Mouse (Mus musculus) gastrocnemius, adult 8-10 months (tissue): ENCODE measurements around the gene Gm20683. TPM values are rescaled to one million over a fixed set of nuclear protein-coding genes. Genes with fewer than 3 reads are reported as not detected.

ENCODE experiments used
- DNase-seq, 2 experiments: peaks; one replicate each; pipeline ENCODE4 v3.0.0; 2022; ENCODE audit warnings: low spot score in 2 of 2
- total RNA-seq, 4 experiments: library from RNA; stranded (reverse); gene quantifications; 2 replicates each; pipeline ENCODE4 v1.2.4; 2022

Gene Gm20683
- total RNA-seq, 4 experiments from 2014 or later: 9.1 to 15.3 (median 12.3) TPM

- no peak for DNase-seq
Observed at GRCm38 (mm10) chr17:25842509-25842908, 946 bp upstream of the Gm20683 start.

GRCm38 (mm10) chr17:25840519-25840918, 1.0 kb downstream of the Gm20683 start:
- no peak for DNase-seq

GRCm38 (mm10) chr17:25839455-25840235, 1.9 kb downstream of the Gm20683 start:
- no peak for DNase-seq

GRCm38 (mm10) chr17:25838904-25839303, 2.7 kb downstream of the Gm20683 start:
- no peak for DNase-seq

- DNase-seq: no peak
Observed at GRCm38 (mm10) chr17:25837533-25837932, 4.0 kb downstream of the Gm20683 start.

- DNase-seq: peak; percentile 77 to 89
Observed at GRCm38 (mm10) chr17:25837076-25837410, 4.5 kb downstream of the Gm20683 start, which contains the start of gene Rhbdl1. Gene Rhbdl1, minus strand, starts transcription at chr17:25837295.

- no peak for DNase-seq
Observed at GRCm38 (mm10) chr17:25836397-25837075, 5.0 kb downstream of the Gm20683 start.

- DNase-seq: no peak
Observed at GRCm38 (mm10) chr17:25835816-25836215, 5.7 kb downstream of the Gm20683 start.

GRCm38 (mm10) chr17:25835301-25835700, 6.3 kb downstream of the Gm20683 start:
- no peak for DNase-seq

GRCm38 (mm10) chr17:25834595-25835222, 6.9 kb downstream of the Gm20683 start:
- DNase-seq: no peak

GRCm38 (mm10) chr17:25833961-25834594, 7.5 kb downstream of the Gm20683 start:
- no peak for DNase-seq

- peak; percentile 93 for DNase-seq
Observed at GRCm38 (mm10) chr17:25833291-25833663, 8.3 kb downstream of the Gm20683 start, which contains the start of gene Stub1. Gene Stub1, minus strand, starts transcription at chr17:25833404.

- peak; percentile 99 to 100 for DNase-seq
Observed at GRCm38 (mm10) chr17:25832436-25833290, 8.9 kb downstream of the Gm20683 start.

- DNase-seq: no peak
Observed at GRCm38 (mm10) chr17:25831451-25832281, 9.9 kb downstream of the Gm20683 start.

GRCm38 (mm10) chr17:25830806-25831431, 10.6 kb downstream of the Gm20683 start:
- no peak for DNase-seq

- DNase-seq: no peak
Observed at GRCm38 (mm10) chr17:25830200-25830753, 11.3 kb downstream of the Gm20683 start.

GRCm38 (mm10) chr17:25829558-25830017, 12.0 kb downstream of the Gm20683 start:
- DNase-seq: no peak

GRCm38 (mm10) chr17:25828712-25829557, 12.6 kb downstream of the Gm20683 start, which contains the start of gene Jmjd8:
Gene Jmjd8, plus strand, starts transcription at chr17:25828867.
- DNase-seq: peak in 1 of 2 experiments; percentile 55
